Mouse (Mus musculus) spleen, adult 18-20 months (tissue): ENCODE data around the gene Rab3gap2.

Experiments
- DNase-seq, 2 experiments: peaks; one replicate each; pipeline ENCODE4 v3.0.0; 2022; ENCODE audit warnings: mixed read lengths in 2 of 2

The Rab3gap2 gene

DNA sequence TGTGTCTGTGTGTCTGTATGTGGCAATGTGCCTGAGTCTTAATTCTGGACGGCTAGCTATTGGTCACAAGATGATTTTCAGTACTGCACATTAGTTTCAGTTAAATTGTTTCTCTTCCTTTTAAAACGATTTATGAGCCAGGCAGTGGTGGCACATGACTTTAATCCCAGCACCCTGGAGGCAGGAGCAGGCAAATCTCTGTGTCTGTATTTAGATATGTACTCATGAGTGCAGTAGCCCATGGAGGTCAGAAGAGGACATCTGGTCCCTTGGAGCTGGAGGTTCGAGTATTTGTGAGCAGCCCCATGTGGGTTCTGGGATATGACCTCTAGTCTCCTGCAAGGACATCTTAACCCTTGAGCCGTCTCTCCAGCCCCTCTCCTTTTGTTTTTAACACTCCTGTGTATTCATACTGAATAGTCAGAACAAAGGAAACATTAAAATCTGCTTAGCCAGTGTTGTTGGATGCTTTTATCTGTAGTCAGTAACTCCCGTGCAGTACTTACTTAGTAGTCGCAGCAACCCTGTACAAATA is 131.4 kb downstream of the Rab3gap2 start:
- no peak for DNase-seq
